Mouse (Mus musculus) limb, embryonic 13.5 days (tissue): ENCODE results near the gene BC052040. TPM values are rescaled to one million over a fixed set of nuclear protein-coding genes. Genes with fewer than 3 reads are reported as not detected.

Experiments used
- ATAC-seq: fragments of 200-750 bp; cut with Nextera tagmentation; 2 replicates; pipeline ENCODE4 v1.8.0; 2017; ENCODE audit warnings: low read depth, moderate number of reproducible peaks, moderate TSS enrichment; ENCODE audit not compliant: low FRiP score
- H3K27ac ChIP-seq: fragments of 300-500 bp; sonication (generic); 2 replicates; pipeline ENCODE4 v1.5.1; 2015; ENCODE audit warnings: inconsistent platforms, mild to moderate bottlenecking, moderate library complexity
- H3K27me3 ChIP-seq: fragments of 300-500 bp; sonication (generic); 2 replicates; pipeline ENCODE4 v1.6.1; 2015; ENCODE audit warnings: mild to moderate bottlenecking, inconsistent platforms
- H3K36me3 ChIP-seq: fragments of 300-500 bp; sonication (generic); 2 replicates; pipeline ENCODE4 v1.6.1; 2015; ENCODE audit warnings: inconsistent platforms, mild to moderate bottlenecking, moderate library complexity
- H3K4me1 ChIP-seq: fragments of 300-500 bp; sonication (generic); 2 replicates; pipeline ENCODE4 v1.6.1; 2015; ENCODE audit warnings: inconsistent platforms
- H3K4me2 ChIP-seq: fragments of 300-500 bp; sonication (generic); replicated peaks from 2 replicates; pipeline ENCODE4 v1.6.1; 2015; ENCODE audit warnings: inconsistent platforms, mild to moderate bottlenecking, moderate library complexity
- H3K4me3 ChIP-seq: fragments of 300-500 bp; sonication (generic); 2 replicates; pipeline ENCODE4 v1.5.1; 2015; ENCODE audit warnings: moderate library complexity, mild to moderate bottlenecking, inconsistent platforms
- H3K9ac ChIP-seq: fragments of 300-500 bp; sonication (generic); 2 replicates; pipeline ENCODE4 v1.6.1; 2015; ENCODE audit warnings: mild to moderate bottlenecking, inconsistent platforms
- H3K9me3 ChIP-seq: fragments of 300-500 bp; sonication (generic); 2 replicates; pipeline ENCODE4 v1.6.1; 2016; ENCODE audit warnings: inconsistent platforms
- WGBS: fragments of 180-500 bp; shearing (Covaris S2); methylation state at CpG from one replicate; pipeline ENCODE4 v1.1.7; 2015; 5-methylcytosine and 5-hydroxymethylcytosine counted together
- polyA plus RNA-seq: library from polyadenylated mRNA; unstranded; fragments of >200 nt; fragmentation: Nextera tagmentation; extraction: Ambion mirVana; gene quantifications from 2 replicates; pipeline ENCODE4 v1.2.1, GENCODE M21; 2015

Gene BC052040
- polyA plus RNA-seq, 1 experiment from 2014 or later: 9.7 TPM

- no peak overlapping the region for H3K9ac ChIP-seq
- 94% methylated on average over 7 of the region's 7 CpGs for WGBS
- H3K4me3 ChIP-seq: no peak overlapping the region
- no peak for ATAC-seq
- H3K4me2 ChIP-seq: no peak overlapping the region
- no peaks in the 10 kb centered on the region for H3K27me3 ChIP-seq
- H3K27ac ChIP-seq: no peak overlapping the region
- no peaks in the 10 kb centered on the region for H3K9me3 ChIP-seq
- H3K4me1 ChIP-seq: no peaks in the 10 kb centered on the region
- H3K36me3 ChIP-seq: no peaks in the 10 kb centered on the region
Measured at GRCm38 (mm10) chr2:115673054-115673660, 91.6 kb downstream of the BC052040 start.

- no peaks in the 10 kb centered on the region for H3K36me3 ChIP-seq
- H3K27me3 ChIP-seq: no peaks in the 10 kb centered on the region
- no peak overlapping the region for H3K4me2 ChIP-seq
- H3K9ac ChIP-seq: no peak overlapping the region
- H3K4me3 ChIP-seq: no peak overlapping the region
- WGBS: 77% methylated on average over 5 of the region's 5 CpGs
- H3K27ac ChIP-seq: no peak overlapping the region
- no peaks in the 10 kb centered on the region for H3K4me1 ChIP-seq
- H3K9me3 ChIP-seq: no peaks in the 10 kb centered on the region
- no peak for ATAC-seq
Measured at GRCm38 (mm10) chr2:115678786-115679185, 97.3 kb downstream of the BC052040 start.

- H3K36me3 ChIP-seq: no peaks in the 10 kb centered on the region
- H3K4me2 ChIP-seq: no peak overlapping the region
- H3K4me1 ChIP-seq: no peaks in the 10 kb centered on the region
- 73% methylated on average over 3 of the region's 3 CpGs for WGBS
- no peaks in the 10 kb centered on the region for H3K27me3 ChIP-seq
- H3K9ac ChIP-seq: no peak overlapping the region
- no peak overlapping the region for H3K27ac ChIP-seq
- no peak overlapping the region for H3K4me3 ChIP-seq
- no peaks in the 10 kb centered on the region for H3K9me3 ChIP-seq
- ATAC-seq: no peak
Measured at GRCm38 (mm10) chr2:115685250-115685649, 103.7 kb downstream of the BC052040 start.

- Histone ChIP-seq H3K4me3 (no peak overlapping the region), H3K27ac (no peak overlapping the region), H3K9ac (no peak overlapping the region), H3K36me3 (no peaks in the 10 kb centered on the region), H3K4me1 (no peaks in the 10 kb centered on the region), H3K4me2 (no peak overlapping the region), H3K27me3 (no peaks in the 10 kb centered on the region), H3K9me3 (no peaks in the 10 kb centered on the region)
- 87% methylated on average over 4 of the region's 4 CpGs for WGBS
- no peak for ATAC-seq
Measured at GRCm38 (mm10) chr2:115687612-115688011, 106.1 kb downstream of the BC052040 start.

- H3K27ac ChIP-seq: no peak overlapping the region
- no peaks in the 10 kb centered on the region for H3K9me3 ChIP-seq
- H3K36me3 ChIP-seq: no peaks in the 10 kb centered on the region
- H3K27me3 ChIP-seq: no peaks in the 10 kb centered on the region
- WGBS: 90% methylated on average over 6 of the region's 6 CpGs
- H3K9ac ChIP-seq: no peak overlapping the region
- H3K4me1 ChIP-seq: no peaks in the 10 kb centered on the region
- no peak for ATAC-seq
- H3K4me2 ChIP-seq: no peak overlapping the region
- H3K4me3 ChIP-seq: no peak overlapping the region
Measured at GRCm38 (mm10) chr2:115688282-115688681, 106.8 kb downstream of the BC052040 start.

- Histone ChIP-seq H3K36me3 (no peaks in the 10 kb centered on the region), H3K4me3 (no peak overlapping the region), H3K9ac (no peak overlapping the region), H3K9me3 (no peaks in the 10 kb centered on the region), H3K4me2 (no peak overlapping the region), H3K4me1 (no peaks in the 10 kb centered on the region), H3K27ac (no peak overlapping the region), H3K27me3 (no peaks in the 10 kb centered on the region)
- WGBS: 83% methylated on average over 3 of the region's 3 CpGs
- ATAC-seq: no peak
Measured at GRCm38 (mm10) chr2:115693841-115694240, 112.3 kb downstream of the BC052040 start.

GRCm38 (mm10) chr2:115694386-115694785, 112.9 kb downstream of the BC052040 start:
- Histone ChIP-seq H3K9me3 (no peaks in the 10 kb centered on the region), H3K4me3 (no peak overlapping the region), H3K27me3 (no peaks in the 10 kb centered on the region), H3K9ac (no peak overlapping the region), H3K27ac (no peak overlapping the region), H3K4me1 (no peaks in the 10 kb centered on the region), H3K4me2 (no peak overlapping the region), H3K36me3 (no peaks in the 10 kb centered on the region)
- WGBS: 82% methylated on average over 6 of the region's 6 CpGs
- no peak for ATAC-seq

GRCm38 (mm10) chr2:115699032-115699431, 117.5 kb downstream of the BC052040 start:
- WGBS: 78% methylated on average over 5 of the region's 5 CpGs
- no peaks in the 10 kb centered on the region for H3K36me3 ChIP-seq
- no peaks in the 10 kb centered on the region for H3K27me3 ChIP-seq
- no peaks in the 10 kb centered on the region for H3K9me3 ChIP-seq
- H3K4me3 ChIP-seq: no peak overlapping the region
- no peak overlapping the region for H3K27ac ChIP-seq
- H3K4me2 ChIP-seq: no peak overlapping the region
- no peak for ATAC-seq
- no peak overlapping the region for H3K9ac ChIP-seq
- H3K4me1 ChIP-seq: no peaks in the 10 kb centered on the region

GRCm38 (mm10) chr2:115702610-115703009, 121.1 kb downstream of the BC052040 start:
- H3K36me3 ChIP-seq: no peaks in the 10 kb centered on the region
- WGBS: 75% methylated on average over 5 of the region's 5 CpGs
- H3K27ac ChIP-seq: no peak overlapping the region
- H3K4me3 ChIP-seq: no peak overlapping the region
- H3K9ac ChIP-seq: no peak overlapping the region
- no peaks in the 10 kb centered on the region for H3K27me3 ChIP-seq
- no peaks in the 10 kb centered on the region for H3K9me3 ChIP-seq
- no peaks in the 10 kb centered on the region for H3K4me1 ChIP-seq
- no peak overlapping the region for H3K4me2 ChIP-seq
- ATAC-seq: no peak

- WGBS: 65% methylated on average over 5 of the region's 5 CpGs
- Histone ChIP-seq H3K27ac (no peak overlapping the region), H3K4me2 (no peak overlapping the region), H3K4me3 (no peak overlapping the region), H3K9me3 (peaks cover 6% of the 10 kb centered on the region), H3K36me3 (no peaks in the 10 kb centered on the region; the same call in 1 of the 2 replicates), H3K27me3 (no peaks in the 10 kb centered on the region), H3K9ac (no peak overlapping the region), H3K4me1 (no peaks in the 10 kb centered on the region)
- ATAC-seq: no peak
Measured at GRCm38 (mm10) chr2:115717535-115717934, 136.0 kb downstream of the BC052040 start.

GRCm38 (mm10) chr2:115717980-115718379, 136.5 kb downstream of the BC052040 start:
- H3K36me3 ChIP-seq: no peaks in the 10 kb centered on the region; the same call in 1 of the 2 replicates
- no peaks in the 10 kb centered on the region for H3K4me1 ChIP-seq
- ATAC-seq: no peak
- H3K9me3 ChIP-seq: peaks cover 6% of the 10 kb centered on the region
- no peak overlapping the region for H3K4me2 ChIP-seq
- no peak overlapping the region for H3K27ac ChIP-seq
- no peaks in the 10 kb centered on the region for H3K27me3 ChIP-seq
- WGBS: 65% methylated on average over 3 of the region's 3 CpGs
- H3K9ac ChIP-seq: no peak overlapping the region
- no peak overlapping the region for H3K4me3 ChIP-seq

- no peak for ATAC-seq
- Histone ChIP-seq H3K4me1 (peaks cover 8% of the 10 kb centered on the region; the same call in 1 of the 2 replicates), H3K9ac (no peak overlapping the region), H3K4me3 (no peak overlapping the region), H3K27ac (no peak overlapping the region), H3K4me2 (no peak overlapping the region), H3K9me3 (peaks cover 6% of the 10 kb centered on the region), H3K36me3 (peaks cover 5% of the 10 kb centered on the region), H3K27me3 (no peaks in the 10 kb centered on the region)
- 29% methylated on average over 8 of the region's 8 CpGs for WGBS
Measured at GRCm38 (mm10) chr2:115723452-115723851, 141.9 kb downstream of the BC052040 start.

GRCm38 (mm10) chr2:115724216-115724615, 142.7 kb downstream of the BC052040 start:
- Histone ChIP-seq H3K4me3 (no peak overlapping the region), H3K9me3 (peaks cover 6% of the 10 kb centered on the region), H3K4me1 (peaks cover 8% of the 10 kb centered on the region; the same call in 1 of the 2 replicates), H3K27ac (no peak overlapping the region), H3K9ac (no peak overlapping the region), H3K36me3 (peaks cover 5% of the 10 kb centered on the region), H3K27me3 (no peaks in the 10 kb centered on the region), H3K4me2 (no peak overlapping the region)
- 69% methylated on average over 6 of the region's 6 CpGs for WGBS
- no peak for ATAC-seq
